7 mouse cellular contexts compared by ENCODE assay signal in the genomic region with DNA sequence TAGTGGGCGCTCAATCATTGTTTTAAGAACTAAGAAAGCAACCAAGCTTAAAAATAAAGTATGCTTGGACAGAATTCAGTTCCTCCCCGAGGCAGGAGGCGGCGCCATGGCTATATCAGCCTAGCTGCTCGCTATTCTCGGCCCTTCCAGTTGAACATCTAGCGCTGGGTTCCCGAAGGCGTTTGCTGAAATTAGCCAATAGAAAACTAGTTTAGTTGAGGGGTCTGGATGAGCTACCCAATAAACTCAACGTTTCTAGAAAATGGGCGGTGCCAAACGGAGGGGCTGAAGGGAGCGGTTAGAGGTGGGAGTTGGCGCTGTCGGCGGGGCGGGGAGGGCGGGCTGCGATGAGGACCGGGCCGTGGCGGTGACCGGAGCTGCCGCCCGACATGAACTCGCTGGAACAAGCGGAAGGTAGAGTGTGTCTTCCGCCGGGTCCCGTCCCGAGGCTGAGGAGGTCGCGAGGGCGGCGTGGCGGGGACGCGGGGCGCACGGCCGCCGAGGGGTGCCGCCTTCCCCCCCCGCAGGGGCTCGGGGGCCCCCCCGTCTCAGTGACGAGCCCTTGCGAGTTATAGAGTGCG. TPM values are rescaled to one million over a fixed set of nuclear protein-coding genes. Genes with fewer than 3 reads are reported as not detected.
DNase-seq lines count a peak whose midpoint lies in the region; ATAC-seq lines count a peak whose summit lies in the region.

A gene (plus strand): TSS at position 314 of the 581 bp plus-strand sequence.

- H3K4me3 ChIP-seq in embryonic facial prominence, embryonic 12.5 days: peak within 1 kb of the TSS; percentile 82
- peak within 1 kb of the TSS; percentile 90 for H3K4me3 ChIP-seq in limb, embryonic 11.5 days (ENCODE audit: low read depth, low read length)
- peak within 1 kb of the TSS; percentile 82 for H3K4me3 ChIP-seq in midbrain, embryonic 14.5 days (replicated peaks; ENCODE audit: low read depth, low read length)

- under 1% methylated on average over 49 of the region's 49 CpGs for WGBS in embryonic facial prominence, embryonic 12.5 days
- under 1% methylated on average over 49 of the region's 49 CpGs for WGBS in limb, embryonic 11.5 days
- WGBS in midbrain, embryonic 14.5 days: under 1% methylated on average over 49 of the region's 49 CpGs

- peaks cover 19% of the 10 kb centered on the region for H3K36me3 ChIP-seq in embryonic facial prominence, embryonic 12.5 days
- H3K36me3 ChIP-seq in limb, embryonic 11.5 days (ENCODE audit: control insufficient read depth, insufficient read depth, low read length): peaks cover 8% of the 10 kb centered on the region; the same call in 1 of the 2 replicates
- H3K36me3 ChIP-seq in midbrain, embryonic 14.5 days (ENCODE audit: control insufficient read depth, insufficient read depth, low read length): peaks cover 19% of the 10 kb centered on the region

- ATAC-seq in embryonic facial prominence, embryonic 12.5 days (ENCODE audit: insufficient number of reproducible peaks, insufficient read depth, low FRiP score, low TSS enrichment): peak; percentile 98
- peak; percentile 98 for ATAC-seq in limb, embryonic 11.5 days (ENCODE audit: insufficient number of reproducible peaks, low FRiP score, low TSS enrichment, low read depth)
- ATAC-seq in midbrain, embryonic 14.5 days (ENCODE audit: low FRiP score, low TSS enrichment): peak; percentile 99

- no peaks in the 10 kb centered on the region for H3K9me3 ChIP-seq in embryonic facial prominence, embryonic 12.5 days
- no peaks in the 10 kb centered on the region for H3K9me3 ChIP-seq in limb, embryonic 11.5 days (ENCODE audit: control insufficient read depth, low read length)
- no peaks in the 10 kb centered on the region for H3K9me3 ChIP-seq in midbrain, embryonic 14.5 days (ENCODE audit: control insufficient read depth, low read length)

- peak within 1 kb of the TSS; percentile 86 for H3K9ac ChIP-seq in embryonic facial prominence, embryonic 12.5 days
- peak within 1 kb of the TSS; percentile 89 for H3K9ac ChIP-seq in limb, embryonic 11.5 days (ENCODE audit: low read length)
- peak within 1 kb of the TSS; percentile 77 for H3K9ac ChIP-seq in midbrain, embryonic 14.5 days (replicated peaks; ENCODE audit: low read length)

- peak; percentile 83 for DNase-seq in adrenal gland, postnatal 25 days
- peak; percentile 99 for DNase-seq in heart, adult 11 months
- DNase-seq in kidney, adult 18-20 months: peak; percentile 91
- DNase-seq in limb, embryonic 11.5 days (ENCODE audit: low spot score): peak; percentile 95
- DNase-seq in midbrain, embryonic 14.5 days: peak; percentile 95
- DNase-seq in spleen, adult 18-20 months: peak; percentile 80 to 90

- H3K4me1 ChIP-seq in embryonic facial prominence, embryonic 12.5 days: 0 out of 2 replicates have a peak, but pooled peaks cover 4% of the 10 kb centered on the region
- H3K4me1 ChIP-seq in limb, embryonic 11.5 days (ENCODE audit: control insufficient read depth, insufficient read depth, low read length): no peaks in the 10 kb centered on the region
- H3K4me1 ChIP-seq in midbrain, embryonic 14.5 days (ENCODE audit: control insufficient read depth, insufficient read depth, low read length): peaks cover 6% of the 10 kb centered on the region; the same call in 1 of the 2 replicates

- no peaks in the 10 kb centered on the region for H3K27me3 ChIP-seq in embryonic facial prominence, embryonic 12.5 days
- H3K27me3 ChIP-seq in limb, embryonic 11.5 days (ENCODE audit: control insufficient read depth, insufficient read depth, low read length): no peaks in the 10 kb centered on the region
- no peaks in the 10 kb centered on the region for H3K27me3 ChIP-seq in midbrain, embryonic 14.5 days (ENCODE audit: control insufficient read depth, insufficient read depth, low read length)

- peak within 1 kb of the TSS; percentile 74 for H3K4me2 ChIP-seq in embryonic facial prominence, embryonic 12.5 days (replicated peaks)
- peak within 1 kb of the TSS; percentile 45 for H3K4me2 ChIP-seq in limb, embryonic 11.5 days (ENCODE audit: low read depth, severe bottlenecking)
- peak within 1 kb of the TSS; percentile 73 for H3K4me2 ChIP-seq in midbrain, embryonic 14.5 days (ENCODE audit: low read length)

- peak within 1 kb of the TSS; percentile 72; the same call in 1 of the 2 replicates for H3K27ac ChIP-seq in embryonic facial prominence, embryonic 12.5 days
- peak within 1 kb of the TSS; percentile 52; the same call in 1 of the 2 replicates for H3K27ac ChIP-seq in limb, embryonic 11.5 days (replicated peaks; ENCODE audit: low read depth, low read length)
- H3K27ac ChIP-seq in midbrain, embryonic 14.5 days (replicated peaks; ENCODE audit: low read depth, low read length): peak within 1 kb of the TSS; percentile 63; the same call in 1 of the 2 replicates

RNA-seq across cellular contexts. Expression of the gene that starts here (rescaled TPM):
- total RNA-seq in adrenal gland, postnatal 25 days (2021): 34.2 and 41.5 TPM in 2 replicates
- polyA plus RNA-seq in embryonic facial prominence, embryonic 12.5 days (2016; fragmentation: Nextera tagmentation; extraction: Ambion mirVana): 61.5 and 62.4 TPM in 2 replicates
- 30.8 and 41.9 TPM in 2 replicates for polyA plus RNA-seq in limb, embryonic 11.5 days (2014; fragmentation: Nextera tagmentation; extraction: Ambion mirVana)
- polyA plus RNA-seq in midbrain, embryonic 14.5 days (2014; fragmentation: Nextera tagmentation; extraction: Ambion mirVana): 30.5 and 51.0 TPM in 2 replicates

Comparison
In these comparisons a context has a peak if more than half of its experiments do, and no peak if none do; other contexts are left out.
1. Peak in every context shown above with its lines: DNase-seq, ATAC-seq, H3K4me3 ChIP-seq and H3K27ac ChIP-seq.